9 mouse cellular contexts compared by ENCODE assay signal in the genomic region with DNA sequence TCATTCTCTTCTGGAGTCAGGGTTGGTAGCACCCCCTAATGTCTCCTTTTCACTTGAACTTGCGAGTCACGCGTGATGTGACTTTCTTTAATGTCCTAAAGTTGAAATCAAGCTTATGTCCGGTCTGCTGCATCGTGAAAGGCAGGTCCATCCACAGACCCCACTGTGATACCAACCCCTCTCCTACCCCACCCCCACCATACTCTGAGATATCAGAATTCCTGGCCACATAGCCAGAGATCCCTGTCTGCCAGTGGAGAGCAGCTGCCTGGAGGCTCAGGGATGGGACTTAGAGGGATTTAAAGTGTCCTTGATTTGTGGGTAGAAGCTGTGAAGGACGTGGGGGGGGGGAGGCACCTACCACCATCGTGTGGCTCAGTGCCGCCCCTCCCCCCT. TPM values are rescaled to one million over a fixed set of nuclear protein-coding genes. Genes with fewer than 3 reads are reported as not detected.
DNase-seq lines count a peak whose midpoint lies in the region; ATAC-seq lines count a peak whose summit lies in the region.
"Had no signal": no experiment of that assay in that cellular context is flagged by ENCODE, and none has a peak within 500 bp of the region (broad histone marks: within the 10 kb centered on the region; RNA-seq: fewer than 3 reads in every experiment).

TSS of gene Susd3 (minus strand) at position 240 of the 396 bp plus-strand sequence.

- 13% methylated on average over 6 of the region's 8 CpGs for WGBS in kidney, embryonic 15.5 days
- WGBS in embryonic facial prominence, embryonic 12.5 days, result 22% methylated on average over 7 of the region's 8 CpGs
- 17% methylated on average over 6 of the region's 8 CpGs for WGBS in limb, embryonic 12.5 days
- 21% methylated on average over 7 of the region's 8 CpGs for WGBS in neural tube, embryonic 14.5 days

- H3K4me2 ChIP-seq in kidney, embryonic 15.5 days, result peak within 1 kb of the TSS; percentile 89
- peak within 1 kb of the TSS; percentile 80 for H3K4me2 ChIP-seq in embryonic facial prominence, embryonic 12.5 days (replicated peaks)
- H3K4me2 ChIP-seq in limb, embryonic 12.5 days, result peak within 1 kb of the TSS; percentile 75
- peak within 1 kb of the TSS; percentile 48 for H3K4me2 ChIP-seq in neural tube, embryonic 14.5 days (ENCODE audit: low read depth, low read length)

- DNase-seq in kidney, postnatal 10 days, result no peak
- no peak for DNase-seq in right cerebral cortex, postnatal 36 days (ENCODE audit: low spot score in 2 of 2)
- DNase-seq in cerebellum, postnatal 25 days, result no peak

- peak within 1 kb of the TSS; percentile 34; the same call in 1 of the 2 replicates for H3K9ac ChIP-seq in kidney, embryonic 15.5 days
- peak within 1 kb of the TSS; percentile 38; the same call in 1 of the 2 replicates for H3K9ac ChIP-seq in embryonic facial prominence, embryonic 12.5 days
- peak within 1 kb of the TSS; percentile 42; the same call in 1 of the 2 replicates for H3K9ac ChIP-seq in limb, embryonic 12.5 days (replicated peaks)
- 0 out of 2 replicates have a peak within 1 kb of the TSS, but pooled peaks have one; percentile 37 for H3K9ac ChIP-seq in neural tube, embryonic 14.5 days (replicated peaks; ENCODE audit: low read depth, low read length)

- peaks cover 29% of the 10 kb centered on the region for H3K27me3 ChIP-seq in kidney, embryonic 15.5 days
- peaks cover 41% of the 10 kb centered on the region for H3K27me3 ChIP-seq in embryonic facial prominence, embryonic 12.5 days
- H3K27me3 ChIP-seq in limb, embryonic 12.5 days, result peaks cover 55% of the 10 kb centered on the region
- H3K27me3 ChIP-seq in neural tube, embryonic 14.5 days (ENCODE audit: control insufficient read depth, insufficient read depth, low read length), result peaks cover 18% of the 10 kb centered on the region
- H3K27me3 ChIP-seq: Patski had no signal

- H3K36me3 ChIP-seq in kidney, embryonic 15.5 days, result no peaks in the 10 kb centered on the region
- H3K36me3 ChIP-seq in embryonic facial prominence, embryonic 12.5 days, result no peaks in the 10 kb centered on the region
- no peaks in the 10 kb centered on the region for H3K36me3 ChIP-seq in limb, embryonic 12.5 days
- H3K36me3 ChIP-seq in neural tube, embryonic 14.5 days (ENCODE audit: control insufficient read depth, insufficient read depth, low read length), result no peaks in the 10 kb centered on the region

- ATAC-seq in kidney, embryonic 15.5 days (replicated peaks; ENCODE audit: low FRiP score), result no peak
- no peak for ATAC-seq in embryonic facial prominence, embryonic 12.5 days (ENCODE audit: insufficient number of reproducible peaks, insufficient read depth, low FRiP score, low TSS enrichment)
- ATAC-seq in limb, embryonic 12.5 days (ENCODE audit: insufficient number of reproducible peaks, insufficient read depth, low FRiP score, low TSS enrichment, low read depth), result no peak
- no peak for ATAC-seq in neural tube, embryonic 14.5 days (ENCODE audit: low read depth)
- no peak for ATAC-seq in megakaryocyte-erythroid progenitor cell, adult 5-6 weeks (replicated peaks; ENCODE audit: low FRiP score, low TSS enrichment, poor library complexity, severe bottlenecking)
- ATAC-seq: Patski had no signal

- no peaks in the 10 kb centered on the region for H3K9me3 ChIP-seq in kidney, embryonic 15.5 days (replicated peaks)
- no peaks in the 10 kb centered on the region for H3K9me3 ChIP-seq in embryonic facial prominence, embryonic 12.5 days
- no peaks in the 10 kb centered on the region for H3K9me3 ChIP-seq in limb, embryonic 12.5 days
- no peaks in the 10 kb centered on the region for H3K9me3 ChIP-seq in neural tube, embryonic 14.5 days (ENCODE audit: control insufficient read depth, low read length)

- peak within 1 kb of the TSS; percentile 50 for H3K4me3 ChIP-seq in kidney, embryonic 15.5 days (replicated peaks)
- peak within 1 kb of the TSS; percentile 48 for H3K4me3 ChIP-seq in embryonic facial prominence, embryonic 12.5 days
- H3K4me3 ChIP-seq in limb, embryonic 12.5 days (replicated peaks), result peak within 1 kb of the TSS; percentile 49
- peak within 1 kb of the TSS; percentile 24 for H3K4me3 ChIP-seq in neural tube, embryonic 14.5 days (ENCODE audit: low read depth, low read length)

- peak within 1 kb of the TSS; percentile 24; the same call in 1 of the 2 replicates for H3K27ac ChIP-seq in kidney, embryonic 15.5 days
- H3K27ac ChIP-seq in embryonic facial prominence, embryonic 12.5 days, result no peak within 1 kb of the TSS
- H3K27ac ChIP-seq in limb, embryonic 12.5 days, result no peak within 1 kb of the TSS
- H3K27ac ChIP-seq in neural tube, embryonic 14.5 days (ENCODE audit: low read depth, low read length), result no peak within 1 kb of the TSS

- peaks cover 22% of the 10 kb centered on the region for H3K4me1 ChIP-seq in kidney, embryonic 15.5 days
- peaks cover 12% of the 10 kb centered on the region for H3K4me1 ChIP-seq in embryonic facial prominence, embryonic 12.5 days
- peaks cover 9% of the 10 kb centered on the region; the same call in 1 of the 2 replicates for H3K4me1 ChIP-seq in limb, embryonic 12.5 days (replicated peaks)
- H3K4me1 ChIP-seq in neural tube, embryonic 14.5 days (ENCODE audit: control insufficient read depth, insufficient read depth, low read length), result peaks cover 5% of the 10 kb centered on the region; the same call in 1 of the 2 replicates

RNA-seq across cellular contexts. Expression of gene Susd3, which starts in this region (rescaled TPM):
- 18.5 and 22.7 TPM in 2 replicates for polyA plus RNA-seq in kidney, embryonic 15.5 days (2015; fragmentation: Nextera tagmentation; extraction: Ambion mirVana)
- 1.2 and 1.8 TPM in 2 replicates for polyA plus RNA-seq in embryonic facial prominence, embryonic 12.5 days (2016; fragmentation: Nextera tagmentation; extraction: Ambion mirVana)
- 0.95 and 1.0 TPM in 2 replicates for polyA plus RNA-seq in limb, embryonic 12.5 days (2016; fragmentation: Nextera tagmentation; extraction: Ambion mirVana)
- polyA plus RNA-seq in neural tube, embryonic 14.5 days (2014; fragmentation: Nextera tagmentation; extraction: Ambion mirVana), result 0.56 and 0.91 TPM in 2 replicates
- 0.70 and 3.1 TPM in 2 replicates for total RNA-seq in megakaryocyte-erythroid progenitor cell, adult 5-6 weeks (2014; fragmentation: Nextera tagmentation)
- 1.6 TPM in 1 of 2 replicates, not detected in the other for total RNA-seq in megakaryocyte-erythroid progenitor cell, adult 5-6 weeks (2017)
- polyA plus RNA-seq: Patski had no signal
